Mouse (Mus musculus): ENCODE data around the gene Aknad1. TPM values are rescaled to one million over a fixed set of nuclear protein-coding genes. Genes with fewer than 3 reads are reported as not detected.

The Aknad1 gene
- polyA plus RNA-seq, 2 experiments from 2014 or later, result not detected

- ATAC-seq, result no peak
Observed at GRCm38 (mm10) chr3:108788455-108788794, 49.0 kb downstream of the Aknad1 start.

- ATAC-seq, result no peak
Observed at GRCm38 (mm10) chr3:108789299-108789698, 49.8 kb downstream of the Aknad1 start.

GRCm38 (mm10) chr3:108790499-108790898, 51.0 kb downstream of the Aknad1 start:
- ATAC-seq, result no peak

- no peak for ATAC-seq
Observed at GRCm38 (mm10) chr3:108791054-108791706, 51.7 kb downstream of the Aknad1 start.

GRCm38 (mm10) chr3:108792420-108792819, 53.0 kb downstream of the Aknad1 start:
- no peak for ATAC-seq

- ATAC-seq, result peak; percentile 27
Observed at GRCm38 (mm10) chr3:108794780-108795179, 55.3 kb downstream of the Aknad1 start.

GRCm38 (mm10) chr3:108795554-108796299, 56.3 kb downstream of the Aknad1 start:
- ATAC-seq, result peak; percentile 79

- ATAC-seq, result no peak
Observed at GRCm38 (mm10) chr3:108796386-108796785, 56.9 kb downstream of the Aknad1 start.

GRCm38 (mm10) chr3:108797723-108798122, 58.3 kb downstream of the Aknad1 start:
- ATAC-seq, result no peak

GRCm38 (mm10) chr3:108798375-108798774, 58.9 kb downstream of the Aknad1 start:
- ATAC-seq, result no peak

- no peak for ATAC-seq
Observed at GRCm38 (mm10) chr3:108805622-108806021, 66.2 kb downstream of the Aknad1 start.

GRCm38 (mm10) chr3:108810747-108811263, 71.3 kb downstream of the Aknad1 start:
- ATAC-seq, result no peak

- no peak for ATAC-seq
Observed at GRCm38 (mm10) chr3:108815631-108816030, 76.2 kb downstream of the Aknad1 start.

GRCm38 (mm10) chr3:108830493-108830892, 91.0 kb downstream of the Aknad1 start:
- no peak for ATAC-seq

GRCm38 (mm10) chr3:108831750-108832149, 92.3 kb downstream of the Aknad1 start:
- no peak for ATAC-seq

Other genes starting within 250 kb of the Aknad1 start
- under 1 TPM in 1 of 2 experiments, not detected in 1; 0.43 TPM for gene 1700013F07Rik, start 205.5 kb upstream of the Aknad1 start, polyA plus RNA-seq (2017; shearing (Covaris generic))
- 1 to 10 TPM in 1 of 2 experiments, under 1 TPM in 1; 0.66 to 1.1 TPM for gene 5330417C22Rik, start 203.1 kb upstream of the Aknad1 start, polyA plus RNA-seq (2017; shearing (Covaris generic))
- gene Tmem167b, start 177.2 kb upstream of the Aknad1 start, polyA plus RNA-seq (2017; shearing (Covaris generic)), result 10 to 100 TPM; 29.0 to 38.9 TPM
- 10 to 100 TPM; 20.4 to 21.2 TPM for gene Taf13, start 168.0 kb upstream of the Aknad1 start, polyA plus RNA-seq (2017; shearing (Covaris generic))
- 1 to 10 TPM; 5.3 to 6.8 TPM for gene Wdr47, start 148.4 kb upstream of the Aknad1 start, polyA plus RNA-seq (2017; shearing (Covaris generic))
- gene Clcc1, start 85.7 kb upstream of the Aknad1 start, polyA plus RNA-seq (2017; shearing (Covaris generic)), result 10 to 100 TPM; 69.6 to 75.5 TPM
- 1 to 10 TPM in 1 of 2 experiments, under 1 TPM in 1; 0.82 to 2.1 TPM for gene Gpsm2, start 17.3 kb upstream of the Aknad1 start, polyA plus RNA-seq (2017; shearing (Covaris generic))
- 10 to 100 TPM; 76.9 to 97.7 TPM for gene Stxbp3, start 100.9 kb downstream of the Aknad1 start, polyA plus RNA-seq (2017; shearing (Covaris generic))
- gene Fndc7, start 150.3 kb downstream of the Aknad1 start, polyA plus RNA-seq (2017; shearing (Covaris generic)), result under 1 TPM; 0.22 to 0.68 TPM
- gene Prpf38b, start 172.1 kb downstream of the Aknad1 start, polyA plus RNA-seq (2017; shearing (Covaris generic)), result 100 to 1,000 TPM; 117 to 127 TPM
- gene Henmt1, start 200.2 kb downstream of the Aknad1 start, polyA plus RNA-seq (2017; shearing (Covaris generic)), result 1 to 10 TPM in 1 of 2 experiments, not detected in 1; 2.3 TPM
- not detected for gene Gm9857, start 200.8 kb downstream of the Aknad1 start, polyA plus RNA-seq (2017; shearing (Covaris generic))